Mouse (Mus musculus) hindbrain, postnatal 0 days (tissue): ENCODE results near the gene Stat5b. TPM values are rescaled to one million over a fixed set of nuclear protein-coding genes. Genes with fewer than 3 reads are reported as not detected.

Source experiments
- ATAC-seq: fragments of 200-750 bp; cut with Nextera tagmentation; 2 replicates; pipeline ENCODE4 v1.8.0; 2017; ENCODE audit warnings: mild to moderate bottlenecking, moderate TSS enrichment, moderate library complexity
- DNase-seq: peaks from one replicate; pipeline ENCODE4 v3.0.0-alpha.2; 2015; ENCODE audit warnings: low spot score
- H3K27ac ChIP-seq: fragments of 300-500 bp; sonication (generic); 2 replicates; pipeline ENCODE4 v1.5.1; 2014; ENCODE audit warnings: mild to moderate bottlenecking
- H3K27me3 ChIP-seq: fragments of 300-500 bp; sonication (generic); 2 replicates; pipeline ENCODE4 v1.6.1; 2014; ENCODE audit warnings: low read length, mixed read lengths; ENCODE audit not compliant: insufficient read depth
- H3K36me3 ChIP-seq: fragments of 300-500 bp; sonication (generic); 2 replicates; pipeline ENCODE4 v1.6.1; 2014; ENCODE audit warnings: low read length, mixed read lengths; ENCODE audit not compliant: insufficient read depth
- H3K4me1 ChIP-seq: fragments of 300-500 bp; sonication (generic); 2 replicates; pipeline ENCODE4 v1.6.1; 2014; ENCODE audit warnings: antibody characterized with exemption, low read length, mixed read lengths; ENCODE audit not compliant: insufficient read depth
- H3K4me2 ChIP-seq: fragments of 300-500 bp; sonication (generic); 2 replicates; pipeline ENCODE4 v1.6.1; 2014; ENCODE audit warnings: low read depth, mild to moderate bottlenecking, low read length, moderate library complexity, mixed read lengths
- H3K4me3 ChIP-seq: fragments of 300-500 bp; sonication (generic); 2 replicates; pipeline ENCODE4 v1.5.1; 2014; ENCODE audit warnings: low read length
- H3K9ac ChIP-seq: fragments of 300-500 bp; sonication (generic); replicated peaks from 2 replicates; pipeline ENCODE4 v1.6.1; 2014; ENCODE audit warnings: mild to moderate bottlenecking, low read length, moderate library complexity, mixed read lengths
- H3K9me3 ChIP-seq: fragments of 300-500 bp; sonication (generic); 2 replicates; pipeline ENCODE4 v1.6.1; 2016; ENCODE audit warnings: low read length, mixed read lengths
- CTCF ChIP-seq: IDR thresholded peaks from 2 replicates; pipeline ENCODE4 v1.5.1; 2016; ENCODE audit warnings: antibody characterized with exemption, control low read depth, low read depth
- WGBS: fragments of 180-500 bp; shearing (Covaris S2); extraction: QIAGEN DNeasy Blood & Tissue Kit; methylation state at CpG from one replicate; pipeline ENCODE4 v1.1.7; 2014; 5-methylcytosine and 5-hydroxymethylcytosine counted together
- polyA plus RNA-seq: library from polyadenylated mRNA; unstranded; fragments of >200 nt; fragmentation: Nextera tagmentation; extraction: Ambion mirVana; gene quantifications from 2 replicates; pipeline ENCODE4 v1.2.1, GENCODE M21; 2015
- total RNA-seq: library from RNA; depleted of rRNA; stranded (reverse); fragments of >200 nt; gene quantifications from 2 replicates; pipeline ENCODE4 v1.2.3, GENCODE M21; 2014

Stat5b gene
- total and polyA plus RNA-seq, 2 experiments from 2014 or later, result 12.8 to 25.0 TPM

- Histone ChIP-seq H3K9ac (no peak overlapping the region), H3K4me1 (peaks cover 6% of the 10 kb centered on the region; the same call in 1 of the 2 replicates), H3K27me3 (no peaks in the 10 kb centered on the region), H3K4me2 (no peak overlapping the region), H3K9me3 (no peaks in the 10 kb centered on the region), H3K4me3 (no peak overlapping the region), H3K36me3 (no peaks in the 10 kb centered on the region), H3K27ac (no peak overlapping the region)
- no peak for DNase-seq
- no peak for ATAC-seq
- TF ChIP-seq CTCF, result no peak
- 60% methylated on average over 6 of the region's 6 CpGs for WGBS
Measured at GRCm38 (mm10) chr11:100756476-100756875, 94.0 kb downstream of the Stat5b start.

DNA sequence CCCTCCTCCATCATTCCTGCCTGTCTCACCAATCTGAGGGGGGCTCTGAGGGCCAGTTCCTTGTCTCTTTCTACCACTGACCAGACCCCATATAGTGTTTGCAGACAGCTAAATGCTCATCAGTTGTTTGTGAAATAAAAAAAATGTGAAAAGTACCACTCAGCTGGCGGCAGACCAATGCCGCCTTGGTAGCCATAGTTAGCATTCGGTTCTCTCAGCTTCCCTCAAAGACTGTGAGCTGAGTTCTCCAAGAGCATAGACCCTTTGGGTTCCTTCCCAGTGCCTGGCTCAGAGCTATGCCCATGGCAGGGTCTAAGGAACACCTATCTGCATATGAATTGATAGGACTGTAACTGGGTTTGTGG, 95.8 kb downstream of the Stat5b start:
- no peak overlapping the region for H3K27ac ChIP-seq
- ATAC-seq (no peak), DNase-seq (no peak)
- H3K4me2 ChIP-seq, result no peak overlapping the region
- no peak overlapping the region for H3K4me3 ChIP-seq
- no peaks in the 10 kb centered on the region; the same call in 1 of the 2 replicates for H3K36me3 ChIP-seq
- no peaks in the 10 kb centered on the region for H3K4me1 ChIP-seq
- no peaks in the 10 kb centered on the region for H3K9me3 ChIP-seq
- TF ChIP-seq CTCF, result no peak
- no peaks in the 10 kb centered on the region for H3K27me3 ChIP-seq
- WGBS, result 91% methylated on average over 3 of the region's 3 CpGs
- H3K9ac ChIP-seq, result no peak overlapping the region

- no peak overlapping the region for H3K4me2 ChIP-seq
- no peak overlapping the region for H3K4me3 ChIP-seq
- no peaks in the 10 kb centered on the region for H3K4me1 ChIP-seq
- no peaks in the 10 kb centered on the region for H3K9me3 ChIP-seq
- TF ChIP-seq CTCF, result no peak
- H3K9ac ChIP-seq, result no peak overlapping the region
- ATAC-seq (no peak), DNase-seq (no peak)
- no peaks in the 10 kb centered on the region for H3K27me3 ChIP-seq
- no peaks in the 10 kb centered on the region; the same call in 1 of the 2 replicates for H3K36me3 ChIP-seq
- WGBS, result 84% methylated on average over 10 of the region's 12 CpGs
- H3K27ac ChIP-seq, result no peak overlapping the region
Measured at GRCm38 (mm10) chr11:100754021-100754692, 96.4 kb downstream of the Stat5b start.

DNA sequence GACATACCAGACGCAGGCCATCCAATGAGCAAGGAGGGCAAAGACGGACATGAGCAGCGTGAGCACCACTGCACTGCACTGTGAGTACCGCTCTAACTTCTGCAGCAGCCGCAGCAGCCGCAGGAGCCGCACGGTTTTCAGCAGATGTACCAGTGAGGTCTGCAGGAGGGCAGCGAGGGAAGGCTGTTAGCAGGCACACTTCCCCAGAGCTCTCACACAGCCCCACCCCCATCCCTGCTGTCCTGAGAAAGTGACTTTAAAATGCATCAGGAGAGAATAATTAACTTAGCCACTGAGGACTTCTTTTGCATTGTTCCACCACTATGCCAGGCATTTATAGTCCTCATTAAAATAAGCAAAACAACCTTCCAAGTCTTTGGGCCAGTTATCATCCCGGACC, 98.2 kb downstream of the Stat5b start:
- H3K9me3 ChIP-seq, result no peaks in the 10 kb centered on the region
- H3K36me3 ChIP-seq, result peaks cover 3% of the 10 kb centered on the region; the same call in 1 of the 2 replicates
- no peaks in the 10 kb centered on the region for H3K27me3 ChIP-seq
- no peak overlapping the region for H3K9ac ChIP-seq
- ATAC-seq (no peak), DNase-seq (no peak)
- H3K4me3 ChIP-seq, result no peak overlapping the region
- no peak overlapping the region for H3K4me2 ChIP-seq
- no peak for TF ChIP-seq CTCF
- H3K27ac ChIP-seq, result no peak overlapping the region
- WGBS, result 44% methylated on average over 10 of the region's 10 CpGs
- H3K4me1 ChIP-seq, result no peaks in the 10 kb centered on the region

- Histone ChIP-seq H3K9ac (no peak overlapping the region), H3K4me3 (no peak overlapping the region), H3K4me1 (no peaks in the 10 kb centered on the region), H3K27ac (no peak overlapping the region), H3K27me3 (no peaks in the 10 kb centered on the region), H3K4me2 (no peak overlapping the region), H3K36me3 (peaks cover 3% of the 10 kb centered on the region; the same call in 1 of the 2 replicates), H3K9me3 (no peaks in the 10 kb centered on the region)
- ATAC-seq (no peak), DNase-seq (no peak)
- WGBS, result 92% methylated on average over 16 of the region's 16 CpGs
- no peak for TF ChIP-seq CTCF
Measured at GRCm38 (mm10) chr11:100750127-100750526, 100.4 kb downstream of the Stat5b start.

DNA sequence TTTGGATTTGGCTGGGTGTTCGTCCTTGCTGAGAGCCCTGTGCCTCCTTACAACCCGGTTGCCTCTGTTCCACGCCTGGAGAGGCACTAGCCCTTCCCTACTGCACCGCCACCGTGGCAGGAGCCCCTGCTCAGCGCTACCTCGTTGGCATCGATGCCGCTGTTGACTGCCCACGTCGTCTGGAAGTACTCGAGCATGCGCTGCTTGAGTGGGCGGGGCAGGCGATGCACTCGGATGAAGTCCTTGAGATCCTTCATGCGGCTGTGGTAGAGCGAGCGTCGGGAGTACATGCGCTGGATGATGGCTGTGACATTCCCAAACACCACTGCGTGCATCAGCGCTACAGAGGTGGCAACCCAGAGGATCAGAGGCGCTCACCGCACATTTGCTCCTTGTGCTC, 101.1 kb downstream of the Stat5b start:
- WGBS, result 57% methylated on average over 25 of the region's 25 CpGs
- Histone ChIP-seq H3K4me1 (no peaks in the 10 kb centered on the region), H3K9me3 (no peaks in the 10 kb centered on the region), H3K9ac (no peak overlapping the region), H3K4me3 (no peak overlapping the region), H3K27me3 (no peaks in the 10 kb centered on the region), H3K4me2 (no peak overlapping the region), H3K36me3 (peaks cover 3% of the 10 kb centered on the region; the same call in 1 of the 2 replicates), H3K27ac (no peak overlapping the region)
- no peak for ATAC-seq
- DNase-seq, result no peak
- TF ChIP-seq CTCF, result no peak

DNA sequence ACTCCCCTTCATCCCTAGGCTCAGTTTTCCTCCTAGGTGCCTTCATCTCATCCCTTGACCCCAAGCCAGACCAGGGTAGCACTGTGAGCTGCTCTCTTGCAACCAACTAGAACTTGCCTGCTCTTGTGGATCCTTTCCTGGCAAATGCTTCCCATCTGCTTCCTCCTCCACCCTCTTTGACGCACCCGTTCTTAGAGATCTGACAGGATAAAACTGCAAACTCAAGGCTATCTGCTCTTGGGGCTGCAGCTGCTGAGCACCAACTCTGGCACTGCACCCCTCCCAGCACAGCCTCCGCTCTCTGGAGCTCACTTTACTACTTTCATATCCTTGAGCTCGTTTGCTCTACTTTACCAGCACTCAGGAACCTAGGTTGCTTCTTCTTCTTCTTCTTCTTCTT, 101.9 kb downstream of the Stat5b start:
- DNase-seq, result no peak
- 81% methylated on average over 4 of the region's 4 CpGs for WGBS
- Histone ChIP-seq H3K27me3 (no peaks in the 10 kb centered on the region), H3K4me3 (no peak overlapping the region), H3K4me2 (no peak overlapping the region), H3K36me3 (peaks cover 3% of the 10 kb centered on the region; the same call in 1 of the 2 replicates), H3K4me1 (no peaks in the 10 kb centered on the region), H3K27ac (no peak overlapping the region), H3K9me3 (no peaks in the 10 kb centered on the region), H3K9ac (no peak overlapping the region)
- no peak for TF ChIP-seq CTCF
- ATAC-seq, result no peak
